Mouse (Mus musculus) neutrophil, adult 5-6 weeks (primary cell): ENCODE results near the gene Ndc1. TPM values are rescaled to one million over a fixed set of nuclear protein-coding genes. Genes with fewer than 3 reads are reported as not detected.
"Not testable (repeated sequence)": the region's sequence is repeated elsewhere in the genome, so short reads cannot be mapped to it uniquely, and the experiment has no call there.

ENCODE experiments used
- ATAC-seq: fragments of 151-379, 151-347 bp; 2 replicates; pipeline ENCODE4 v1.8.0; 2017; ENCODE audit warnings: mild to moderate bottlenecking, moderate TSS enrichment; ENCODE audit not compliant: insufficient number of reproducible peaks, poor library complexity, low FRiP score, severe bottlenecking; ENCODE audit errors: extremely low read depth
- total RNA-seq: library from RNA; stranded (forward); fragments of 200-1000 nt; gene quantifications from 2 replicates; pipeline ENCODE4 v1.2.3, GENCODE M21; 2017

The Ndc1 gene
- total RNA-seq, 1 experiment from 2014 or later = 6.1 TPM

DNA sequence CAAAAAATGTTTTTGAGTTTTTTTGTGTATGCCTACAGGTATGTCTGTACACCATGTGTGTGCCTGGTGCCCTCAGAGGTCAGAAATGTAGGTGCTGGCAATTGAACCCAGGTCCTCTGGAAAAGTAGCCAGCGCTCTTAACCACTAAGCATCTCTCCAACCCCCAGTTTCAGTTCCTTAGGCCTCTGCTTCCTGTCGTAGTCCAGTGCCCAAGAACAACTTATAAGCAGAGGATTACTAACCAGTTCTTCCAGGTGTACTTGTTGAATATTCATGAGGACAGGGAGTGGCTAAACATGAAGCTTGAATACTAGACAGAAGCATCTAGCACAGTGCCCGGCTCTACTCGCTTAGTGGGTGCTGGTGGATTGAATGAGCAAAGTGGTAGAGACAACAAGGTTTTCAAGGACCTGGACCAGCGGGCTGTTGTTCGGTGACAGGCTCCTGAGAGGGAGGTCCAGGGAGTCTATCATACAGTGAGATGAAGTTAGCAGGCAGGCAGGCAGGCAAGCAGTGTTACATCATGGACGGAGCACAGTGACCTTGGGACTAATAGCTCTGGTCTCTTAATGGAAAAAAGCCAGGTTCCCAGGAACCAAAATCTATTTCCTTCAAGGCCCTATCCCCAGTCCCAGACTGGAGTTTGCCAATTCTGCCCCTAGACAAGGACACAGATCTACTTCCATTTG is 7.0 kb upstream of the Ndc1 start:
- ATAC-seq = no peak

DNA sequence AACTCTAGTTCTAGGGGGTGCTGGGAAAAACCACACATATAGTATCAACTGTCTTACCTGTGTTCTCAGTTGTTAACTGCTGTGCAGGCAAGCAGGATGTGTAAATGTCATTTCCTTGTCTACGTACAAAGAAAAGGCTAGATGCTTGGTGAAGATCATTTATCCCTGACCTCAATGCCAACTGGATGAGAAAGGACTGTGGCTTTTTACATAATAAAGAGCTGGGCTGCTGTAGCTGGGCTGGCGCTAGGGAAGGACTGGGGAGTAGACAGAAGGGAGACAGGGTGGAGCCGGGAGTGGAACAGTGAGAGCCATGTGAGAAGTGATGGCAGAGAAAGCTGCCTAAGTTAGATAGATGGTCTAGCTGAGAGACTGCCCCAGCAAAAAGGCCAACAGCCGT is 4.8 kb upstream of the Ndc1 start:
- no peak for ATAC-seq

DNA sequence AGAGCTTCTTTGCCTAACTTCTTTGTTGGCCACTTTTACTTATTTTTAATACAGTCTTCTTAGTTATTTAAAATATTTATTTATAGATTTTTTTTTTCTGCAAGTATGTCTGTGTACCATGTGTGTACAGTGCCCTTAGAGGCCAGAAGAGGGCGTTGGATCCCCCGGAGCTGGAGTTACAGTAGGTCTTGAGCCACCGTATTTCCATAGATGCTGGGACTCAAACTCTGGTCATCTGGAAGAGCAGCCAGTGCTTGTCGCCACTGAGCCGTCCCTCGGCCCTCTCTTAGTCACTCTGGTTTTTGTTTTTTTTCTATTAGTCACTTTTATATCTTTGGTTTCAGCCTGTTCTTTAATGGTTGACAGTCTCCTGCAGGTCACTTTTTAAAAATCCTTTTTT is 4.0 kb upstream of the Ndc1 start:
- no peak for ATAC-seq

DNA sequence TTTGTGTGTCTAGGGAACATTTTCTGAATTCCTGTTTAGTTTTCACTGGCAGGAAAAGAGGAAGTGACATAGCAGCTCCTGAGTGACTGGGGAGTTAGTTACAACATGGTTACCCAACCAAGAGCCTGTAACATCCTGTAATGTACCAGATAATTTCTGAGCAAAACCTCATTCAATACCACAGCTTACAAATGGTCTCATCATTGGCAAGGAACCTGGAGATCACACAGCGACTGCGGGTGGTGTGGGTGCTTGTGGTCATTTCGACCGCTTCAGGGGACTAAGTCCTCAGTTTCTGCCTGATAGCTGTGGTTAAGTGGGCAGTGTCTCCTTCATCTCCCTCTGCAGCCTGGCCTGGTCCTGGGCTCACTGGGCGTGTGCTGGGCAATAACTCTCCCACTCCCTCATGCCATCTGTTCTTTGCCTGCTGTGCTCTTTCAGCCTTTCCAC is 3.4 kb upstream of the Ndc1 start:
- ATAC-seq = peak; percentile 49; the same call in 1 of the 2 replicates

DNA sequence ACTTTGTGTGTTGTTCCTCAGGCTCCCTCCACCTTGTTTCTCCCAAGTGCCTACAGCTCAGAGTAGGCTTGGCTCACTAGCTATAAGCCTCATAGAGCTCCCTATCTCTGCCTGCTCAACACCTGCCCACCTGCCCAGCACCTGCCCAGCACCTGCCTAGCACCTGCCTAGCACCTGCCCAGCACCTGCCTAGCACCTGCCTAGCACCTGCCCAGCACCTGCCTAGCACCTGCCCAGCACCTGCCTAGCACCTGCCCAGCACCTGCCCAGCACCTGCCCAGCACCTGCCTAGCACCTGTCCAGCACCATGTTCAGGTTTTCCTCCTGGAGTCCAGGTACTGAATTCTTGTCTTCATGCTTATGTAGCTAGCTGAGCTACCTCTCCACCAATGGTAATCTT is 1.2 kb upstream of the Ndc1 start:
- not testable (repeated sequence) for ATAC-seq

DNA sequence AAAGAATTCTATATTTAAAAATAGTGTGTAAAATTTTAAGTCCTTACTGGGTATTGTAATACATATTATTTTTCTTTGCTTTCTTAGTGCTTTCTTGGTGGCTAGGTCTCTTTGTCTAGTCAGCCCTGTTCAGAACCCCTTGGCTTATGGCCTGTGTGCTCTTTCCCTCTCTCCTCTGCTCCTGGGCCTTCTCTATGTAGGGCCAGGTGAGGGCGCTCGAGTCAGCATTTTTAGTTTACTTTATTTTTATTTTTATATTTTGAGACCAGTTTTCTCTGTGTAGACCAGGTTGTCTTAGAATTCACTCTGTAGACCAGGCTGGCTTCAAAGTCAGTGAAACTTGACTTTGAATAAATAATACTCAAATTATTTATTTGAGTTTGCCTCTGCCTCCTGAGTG is 4.7 kb downstream of the Ndc1 start:
- ATAC-seq = no peak

DNA sequence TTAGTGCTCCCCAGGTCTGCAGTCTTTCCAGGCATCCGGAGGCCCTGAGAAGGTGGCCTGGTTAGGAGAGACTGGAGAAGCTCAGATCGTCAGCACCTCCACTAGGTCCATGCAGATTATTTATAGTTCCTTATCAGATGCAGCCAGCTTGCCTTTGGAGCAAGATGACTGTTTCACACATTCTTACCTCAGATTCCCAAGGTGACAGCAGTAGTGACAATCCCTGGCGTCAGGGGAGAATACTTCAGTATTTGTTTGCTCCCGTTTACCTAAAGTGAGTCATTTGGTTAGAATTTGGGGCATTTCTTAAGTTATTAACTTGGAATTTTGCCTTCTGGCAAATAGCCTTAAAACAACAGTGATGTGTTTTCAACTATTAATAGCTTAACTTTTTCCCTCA is 7.1 kb downstream of the Ndc1 start:
- ATAC-seq = no peak

DNA sequence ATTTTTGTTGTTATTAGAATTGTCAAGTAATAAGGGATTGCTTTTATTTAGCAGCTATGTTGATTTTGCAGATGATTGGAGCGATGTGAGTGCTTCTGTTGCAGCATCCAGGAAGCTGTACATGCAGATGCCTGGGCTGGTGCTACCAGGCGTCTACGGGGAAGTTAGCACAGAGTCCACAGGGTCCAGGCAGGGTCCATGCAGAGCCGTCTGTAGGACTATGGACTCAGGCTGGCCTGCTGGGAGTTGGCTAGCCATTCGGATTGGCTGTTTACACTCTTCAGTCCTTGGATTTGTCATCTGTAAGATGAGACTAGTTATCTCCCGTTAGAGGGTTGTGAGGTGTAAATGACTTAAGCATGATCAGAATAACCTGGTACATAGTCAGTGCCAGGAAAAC is 11.4 kb downstream of the Ndc1 start:
- ATAC-seq = no peak

DNA sequence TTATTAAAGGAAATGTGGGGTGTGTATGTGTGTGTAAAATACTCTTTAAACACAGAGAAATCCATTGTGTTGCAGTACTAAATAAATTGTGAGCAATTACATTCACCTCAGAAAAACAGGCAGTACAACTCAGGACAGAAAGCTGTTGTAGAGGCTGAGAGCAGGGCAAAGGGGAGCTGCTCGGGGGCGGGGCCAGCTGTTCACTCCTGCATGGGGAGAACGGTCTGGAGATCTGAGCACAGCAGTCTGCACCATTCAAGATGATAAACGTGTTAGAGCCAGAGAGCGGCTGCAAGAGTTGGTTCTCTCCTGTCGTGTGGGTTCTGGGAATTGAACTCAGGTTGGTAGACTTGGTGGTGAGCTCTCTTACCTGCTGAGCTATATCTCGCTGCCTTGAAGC is 13.3 kb downstream of the Ndc1 start:
- no peak for ATAC-seq

DNA sequence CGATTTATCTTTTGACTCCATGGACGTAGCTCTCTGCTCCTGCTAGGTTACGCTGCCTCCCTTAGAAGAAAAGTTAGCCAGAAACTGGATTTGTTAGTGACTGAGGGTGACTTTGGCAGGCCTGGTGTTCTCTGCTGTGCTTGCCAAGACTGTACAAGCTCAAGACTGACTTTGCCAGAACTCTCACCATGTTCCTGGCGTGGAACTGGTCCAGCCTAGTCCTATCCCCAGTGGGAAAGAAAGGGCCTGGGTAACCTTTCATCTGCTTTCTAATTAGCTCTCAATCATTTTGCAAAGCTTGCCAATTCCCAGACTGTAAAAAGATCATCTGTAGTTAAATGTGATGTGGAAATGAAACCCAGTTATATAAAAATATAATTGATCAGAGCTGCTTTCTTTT is 19.5 kb downstream of the Ndc1 start:
- ATAC-seq = no peak

DNA sequence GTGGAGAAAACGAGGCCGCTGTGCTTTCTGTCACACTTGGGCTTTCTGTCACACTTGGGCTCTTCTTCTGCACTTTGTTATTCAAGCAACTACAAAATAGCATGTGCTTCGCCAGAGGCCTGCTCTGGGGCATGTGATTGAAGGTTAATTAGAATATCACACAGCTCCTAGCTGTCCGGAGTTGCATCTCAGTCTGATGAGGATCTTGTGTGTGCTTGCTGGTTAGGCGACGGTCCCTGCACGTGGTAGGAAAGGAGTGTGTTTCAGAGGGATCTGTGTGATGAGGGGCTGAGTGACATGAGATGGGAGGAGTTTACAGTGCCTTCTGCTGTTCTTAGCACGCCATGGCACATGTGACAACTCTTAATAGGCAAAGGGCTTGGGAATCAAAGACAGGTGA is 19.9 kb downstream of the Ndc1 start:
- no peak for ATAC-seq

DNA sequence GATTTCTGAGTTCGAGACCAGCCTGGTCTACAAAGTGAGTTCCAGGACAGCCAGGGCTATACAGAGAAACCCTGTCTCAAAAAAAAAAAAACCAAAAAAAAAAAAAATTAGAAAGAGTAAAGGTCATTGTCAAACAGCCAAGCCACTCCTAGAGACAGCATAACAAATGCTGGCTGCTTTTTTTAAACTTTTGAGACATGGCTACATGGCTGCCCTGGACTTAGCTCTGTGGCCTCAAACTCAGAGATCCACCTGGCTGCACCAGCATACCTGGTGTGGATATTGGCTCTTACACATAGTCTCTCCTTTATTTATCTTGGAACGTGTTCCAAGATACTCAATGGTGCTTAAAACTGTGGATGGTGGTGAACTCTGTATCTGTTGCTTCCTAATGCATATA is 20.7 kb downstream of the Ndc1 start:
- no peak for ATAC-seq

DNA sequence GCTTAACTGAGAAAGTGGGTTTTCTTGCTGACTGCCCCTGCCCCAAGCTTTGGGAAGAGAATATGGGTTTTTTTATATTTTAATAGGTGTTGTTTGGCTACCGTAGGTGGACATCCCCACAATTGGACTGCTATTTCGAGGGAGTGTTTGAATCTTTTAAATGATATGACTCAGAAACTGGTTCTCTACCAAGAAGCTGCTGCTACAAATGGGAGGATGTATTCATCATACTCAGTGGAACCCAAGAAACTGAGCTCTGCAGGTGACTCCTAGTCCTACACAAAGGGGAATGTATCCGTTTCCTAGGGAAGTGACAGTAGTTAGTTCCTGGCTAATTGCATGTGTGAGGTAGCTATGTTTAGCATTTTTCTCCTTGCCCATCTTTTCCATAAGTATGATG is 21.8 kb downstream of the Ndc1 start:
- ATAC-seq = no peak

DNA sequence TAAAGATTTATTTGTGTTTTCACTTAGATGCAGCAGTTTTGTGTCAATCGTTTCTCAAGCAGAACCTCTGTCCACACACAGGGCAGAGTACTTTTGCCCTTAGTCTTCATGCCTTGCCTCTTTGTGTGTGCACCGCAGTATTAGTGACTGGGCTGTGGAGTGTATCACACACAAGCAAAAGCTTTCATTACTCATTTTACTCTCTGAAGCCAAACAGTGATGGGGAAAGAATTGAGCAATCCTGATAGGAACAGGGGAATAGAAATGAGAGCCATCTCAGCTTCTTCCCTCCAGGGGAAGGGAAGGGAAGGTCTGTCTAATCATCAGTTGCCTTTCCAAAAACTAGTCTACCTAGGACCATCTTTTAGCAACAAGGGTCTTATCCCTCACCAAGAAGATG is 26.2 kb downstream of the Ndc1 start:
- no peak for ATAC-seq

DNA sequence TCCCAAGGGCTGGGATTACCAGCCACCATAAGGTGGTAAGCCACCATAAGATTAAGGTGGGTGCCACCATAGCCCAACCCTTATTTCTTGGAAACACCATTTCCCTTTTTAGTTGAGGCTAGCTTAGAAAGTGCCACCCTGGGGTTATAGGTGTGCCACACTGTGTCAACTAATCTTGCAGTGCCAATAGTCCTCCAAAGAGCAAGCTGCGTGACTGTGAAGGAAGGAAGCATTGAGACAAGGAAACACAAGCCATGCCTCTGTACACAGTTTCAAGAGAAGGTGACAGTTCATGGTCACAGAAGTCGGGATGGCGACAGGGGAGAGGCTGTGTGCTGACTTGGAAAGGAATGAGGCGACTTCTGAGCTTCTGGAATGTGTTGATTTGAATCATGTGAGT is 52.6 kb downstream of the Ndc1 start:
- no peak for ATAC-seq

DNA sequence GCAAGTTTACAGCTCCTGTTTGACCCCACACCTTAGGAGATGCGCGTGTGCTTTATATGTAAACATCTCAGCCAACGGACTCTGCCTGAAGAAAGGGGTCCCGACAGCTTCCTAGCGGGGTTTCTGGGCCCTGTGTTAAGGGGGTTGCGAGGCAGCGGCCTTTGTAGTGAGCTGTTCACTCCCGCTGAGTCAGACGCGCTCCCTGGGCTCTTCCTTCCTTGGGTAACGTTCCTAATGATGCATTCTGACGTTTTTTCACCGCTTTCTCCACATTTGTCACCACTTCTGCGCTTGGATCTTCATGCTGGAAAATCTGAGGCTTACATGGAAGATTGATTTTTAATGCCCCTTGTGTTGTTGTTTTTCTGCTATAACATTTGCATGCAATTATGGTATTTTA is 54.1 kb downstream of the Ndc1 start:
- no peak for ATAC-seq

DNA sequence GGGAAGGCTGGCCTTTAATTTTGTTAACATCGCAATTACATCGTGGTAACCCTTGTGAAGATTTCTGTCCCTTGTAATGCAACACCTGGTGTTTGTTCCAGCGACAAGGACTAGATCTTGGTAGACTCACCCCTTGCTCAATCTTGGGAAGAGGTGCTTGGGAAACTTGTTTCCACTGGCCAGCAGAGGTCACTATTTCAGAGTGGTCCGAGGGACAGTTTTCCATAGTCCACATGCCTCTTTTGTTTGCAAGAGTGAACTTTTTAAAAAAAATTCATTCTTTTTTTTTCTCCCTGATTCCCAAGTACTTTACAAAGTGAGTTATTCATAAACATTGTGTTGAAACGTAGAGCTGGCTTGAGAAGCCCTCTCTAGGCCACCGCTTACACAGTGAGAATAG is 54.6 kb downstream of the Ndc1 start:
- ATAC-seq = no peak

DNA sequence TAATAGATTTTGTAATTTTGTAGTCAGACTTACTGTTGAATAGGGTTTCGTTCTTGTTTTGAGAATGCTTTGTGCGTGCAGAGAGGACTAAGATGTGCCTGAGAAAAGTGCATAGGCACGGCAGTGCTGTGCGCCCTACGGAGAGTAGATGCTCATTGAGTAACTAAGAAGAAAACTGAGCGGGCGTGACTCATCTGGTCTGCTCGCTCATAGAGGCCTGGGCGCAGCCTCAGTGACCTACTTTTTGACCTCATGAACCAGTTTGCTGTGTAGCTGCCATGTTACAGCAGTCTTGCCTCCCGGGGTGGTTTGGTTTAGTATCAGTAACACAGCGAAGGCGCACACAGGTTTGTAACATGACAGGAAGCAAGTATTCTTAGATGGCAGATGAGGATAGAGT is 58.0 kb downstream of the Ndc1 start:
- no peak for ATAC-seq

DNA sequence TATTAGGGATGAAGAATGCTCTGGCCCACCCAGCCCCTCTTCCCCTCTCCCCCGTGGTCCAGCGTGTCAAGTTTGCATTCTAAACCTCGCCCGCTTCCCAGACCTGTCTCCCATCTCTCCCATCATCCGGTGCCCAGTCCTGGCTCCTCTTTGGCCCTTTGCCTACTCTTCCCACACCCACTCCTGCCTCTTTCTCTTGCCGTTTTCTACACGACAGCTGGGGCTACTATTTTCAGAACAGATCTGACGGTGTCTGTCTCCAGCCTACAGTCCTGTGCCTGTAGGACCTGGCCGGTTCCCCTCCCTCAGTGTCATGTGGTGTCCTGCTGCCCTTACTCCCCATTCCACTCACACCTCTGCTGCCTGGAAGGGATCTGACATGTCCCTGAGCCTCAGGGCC is 59.0 kb downstream of the Ndc1 start:
- ATAC-seq = no peak

DNA sequence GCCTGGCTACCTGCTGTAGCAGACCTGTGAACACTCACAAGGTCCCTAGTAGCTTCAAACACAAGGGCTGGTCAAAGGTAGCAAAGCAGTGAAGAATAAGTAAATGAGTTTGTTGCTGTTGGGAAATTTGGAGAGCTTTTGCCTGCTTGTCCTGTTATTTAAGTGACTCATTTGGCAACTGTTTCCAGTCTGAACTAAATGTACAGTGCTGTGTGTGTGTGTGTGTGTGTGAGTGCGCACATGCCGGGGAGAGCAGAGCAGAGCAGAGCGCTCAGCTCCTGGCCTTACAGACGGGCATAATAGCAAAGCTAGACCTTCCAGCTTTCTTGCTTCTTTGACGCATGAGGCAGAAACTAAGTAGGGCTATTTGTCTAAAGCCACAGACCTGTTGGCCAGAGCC is 65.1 kb downstream of the Ndc1 start:
- ATAC-seq = no peak

DNA sequence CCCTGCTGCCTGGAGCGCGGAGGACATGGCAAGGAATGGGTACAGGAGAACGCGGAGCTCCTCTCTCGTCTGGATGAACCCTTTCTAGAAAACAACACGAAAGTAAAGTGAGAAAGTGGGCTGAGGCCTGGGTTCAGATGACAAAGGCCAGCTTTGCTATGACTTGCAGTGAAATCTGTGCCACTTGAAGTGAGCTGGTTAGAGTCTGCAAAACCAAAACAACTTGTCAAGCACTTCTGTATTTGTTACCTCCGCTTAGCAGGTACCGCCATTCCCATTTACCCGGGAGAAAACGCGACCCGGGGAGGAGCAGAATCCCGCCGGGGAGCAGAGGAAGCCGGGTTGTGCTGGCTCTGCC is 66.4 kb downstream of the Ndc1 start:
- no peak for ATAC-seq
